Comparison of ENCODE assay signal across 7 mouse cellular contexts in the genomic region with DNA sequence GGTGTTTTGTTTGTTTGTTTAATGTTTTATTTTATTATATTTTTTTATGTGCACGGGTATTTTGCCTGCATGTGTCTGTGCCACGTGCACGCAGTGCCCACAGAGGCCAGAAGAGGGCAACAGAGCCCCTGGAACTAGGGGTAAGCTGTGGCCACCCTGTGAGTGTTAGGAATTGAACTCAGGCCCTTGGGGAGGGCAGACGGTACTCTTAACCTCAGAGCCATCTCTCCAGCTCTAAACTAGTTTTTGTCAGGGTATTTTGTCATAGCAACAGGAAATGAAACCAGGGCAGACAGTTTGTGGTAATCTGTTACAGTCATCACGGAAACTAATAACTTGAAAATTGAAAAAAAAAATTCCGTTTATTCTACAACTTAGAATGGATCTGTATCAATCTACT.
DNase-seq lines count a peak whose midpoint lies in the region; ATAC-seq and TF ChIP-seq lines count a peak whose summit lies in the region.

No protein-coding gene starts in this region.

- TF ChIP-seq POLR2A in embryonic fibroblast, embryonic 13.5 days (IDR thresholded peaks at IDR 0.05; ENCODE audit: low read depth, low read length): no peak

- peak; percentile 67 for DNase-seq in ovary, postnatal 36 days (ENCODE audit: low spot score)
- DNase-seq in ovary, postnatal 10 days (ENCODE audit: low spot score): no peak
- peak; percentile 57 for DNase-seq in ZHBTc4 (ENCODE audit: low read depth, low spot score)
- DNase-seq in kidney, adult 8-10 months: peak; percentile 27 to 74
- DNase-seq in liver, embryonic 13.5 days: peak; percentile 9
- peak; percentile 36 for DNase-seq in right cerebral cortex, postnatal 25 days

- no peaks in the 10 kb centered on the region for H3K4me1 ChIP-seq in embryonic fibroblast, embryonic 13.5 days (ENCODE audit: control insufficient read depth, insufficient read depth, low read length)
- no peaks in the 10 kb centered on the region for H3K4me1 ChIP-seq in liver, embryonic 13.5 days (replicated peaks)

- H3K9me3 ChIP-seq in liver, embryonic 13.5 days (replicated peaks): no peaks in the 10 kb centered on the region

- H3K36me3 ChIP-seq in liver, embryonic 13.5 days: no peaks in the 10 kb centered on the region

- H3K4me3 ChIP-seq in embryonic fibroblast, embryonic 13.5 days (ENCODE audit: insufficient read depth, low read length): no peak overlapping the region
- H3K4me3 ChIP-seq in liver, embryonic 13.5 days (replicated peaks): no peak overlapping the region

- WGBS in liver, embryonic 13.5 days (ENCODE audit: insufficient replicate concordance): 42% methylated on average over 6 of the region's 6 CpGs

- peak; percentile 81; the same call in 1 of the 2 replicates for TF ChIP-seq CTCF in embryonic fibroblast, embryonic 13.5 days (IDR thresholded peaks at IDR 0.05; ENCODE audit: borderline replicate concordance, insufficient read depth, low read length)

- no peak overlapping the region for H3K27ac ChIP-seq in embryonic fibroblast, embryonic 13.5 days (ENCODE audit: insufficient read depth, low read length)
- H3K27ac ChIP-seq in liver, embryonic 13.5 days: no peak overlapping the region

- H3K4me2 ChIP-seq in liver, embryonic 13.5 days: no peak overlapping the region

- H3K27me3 ChIP-seq in liver, embryonic 13.5 days: 0 out of 2 replicates have a peak, but pooled peaks cover 4% of the 10 kb centered on the region

- ATAC-seq in liver, embryonic 13.5 days (ENCODE audit: low read depth): no peak

- no peak overlapping the region for H3K9ac ChIP-seq in liver, embryonic 13.5 days
